Mouse (Mus musculus) erythroblast, adult 5-6 weeks (primary cell): ENCODE results near the gene Alg2. TPM values are rescaled to one million over a fixed set of nuclear protein-coding genes. Genes with fewer than 3 reads are reported as not detected.
A peak's percentile ranks its signal among the peaks of the same experiment; 100 is the strongest.

ENCODE experiments used
- ATAC-seq: replicated peaks from 2 replicates; pipeline ENCODE4 v1.8.0; 2016; ENCODE audit warnings: moderate number of reproducible peaks, mild to moderate bottlenecking, moderate TSS enrichment, inconsistent platforms; ENCODE audit not compliant: poor library complexity, low FRiP score, severe bottlenecking
- total RNA-seq, 2 experiments: library from RNA; stranded (forward) in 1 of 2; stranded (reverse) in 1 of 2; fragments of 150-400 nt in 1 of 2; fragments of 200-764, 138-1000 nt in 1 of 2; gene quantifications; 2 replicates each; pipeline versions ENCODE4 v1.2.3 to v1.2.4; 2015 to 2017; ENCODE audit warnings: low replicate concordance in 2 of 2

Alg2 gene
- total RNA-seq, 2 experiments from 2014 or later = 3.8 to 14.1 TPM

GRCm38 (mm10) chr4:47419268-47419973 lies 54.7 kb downstream of the Alg2 start:
- no peak for ATAC-seq

GRCm38 (mm10) chr4:47417871-47418270 lies 56.3 kb downstream of the Alg2 start:
- peak; percentile 43; the same call in 1 of the 2 replicates for ATAC-seq

Other genes with a start within 250 kb of the Alg2 start
- gene Tgfbr1, start 121.1 kb downstream of the Alg2 start, total RNA-seq (2015; ENCODE audit: low replicate concordance) = 5.0 and 6.3 TPM in 2 replicates
- 7.8 and 8.1 TPM in 2 replicates for gene Tgfbr1, start 121.1 kb downstream of the Alg2 start, total RNA-seq (2017; ENCODE audit: low replicate concordance)
- gene Sec61b, start 325 bp upstream of the Alg2 start, total RNA-seq (2015; ENCODE audit: low replicate concordance) = 111 and 116 TPM in 2 replicates
- gene Sec61b, start 325 bp upstream of the Alg2 start, total RNA-seq (2017; ENCODE audit: low replicate concordance) = 25.0 and 34.6 TPM in 2 replicates